Mouse (Mus musculus) small intestine, adult 2 months (tissue): ENCODE measurements at regions not wholly inside any gene's neighbourhood (a gene's known extent, or its start where the extent isn't known, plus 50 kb on each side); places are given as distances from the start of the nearest gene placed in this dataset.

Source experiments
- CTCF ChIP-seq: fragments of 200-500 bp; IDR thresholded peaks from 2 replicates; pipeline ENCODE4 v1.5.1; 2012; ENCODE audit warnings: low read depth, mild to moderate bottlenecking, control low read depth, inconsistent platforms, low read length, moderate library complexity, mixed read lengths; ENCODE audit not compliant: insufficient replicate concordance, insufficient read length; ENCODE audit errors: extremely low read depth
- POLR2A ChIP-seq: fragments of 200-500 bp; IDR thresholded peaks from 2 replicates; pipeline ENCODE4 v1.6.1; 2012; ENCODE audit warnings: low read depth, mild to moderate bottlenecking, control low read depth, inconsistent platforms, low read length, moderate library complexity

GRCm38 (mm10) chr3:150112231-150112630, 1121.9 kb upstream of the Adgrl2 start:
- no peak for TF ChIP-seq CTCF
- no peak for TF ChIP-seq POLR2A
